Mouse (Mus musculus) kidney, adult 2 months (tissue): ENCODE results near the gene Laptm5.

Experiments used
- CTCF ChIP-seq: fragments of 200-500 bp; conservative IDR thresholded peaks from 2 replicates; pipeline ENCODE4 v1.5.1; 2011; ENCODE audit warnings: low read depth, mild to moderate bottlenecking, control low read depth, low read length, moderate library complexity, mixed read lengths; ENCODE audit not compliant: insufficient read depth, insufficient read length
- POLR2A ChIP-seq: fragments of 200-500 bp; IDR thresholded peaks from one replicate; pipeline ENCODE4 v1.6.1; 2011; ENCODE audit warnings: low read depth, low read length, control low read depth

DNA sequence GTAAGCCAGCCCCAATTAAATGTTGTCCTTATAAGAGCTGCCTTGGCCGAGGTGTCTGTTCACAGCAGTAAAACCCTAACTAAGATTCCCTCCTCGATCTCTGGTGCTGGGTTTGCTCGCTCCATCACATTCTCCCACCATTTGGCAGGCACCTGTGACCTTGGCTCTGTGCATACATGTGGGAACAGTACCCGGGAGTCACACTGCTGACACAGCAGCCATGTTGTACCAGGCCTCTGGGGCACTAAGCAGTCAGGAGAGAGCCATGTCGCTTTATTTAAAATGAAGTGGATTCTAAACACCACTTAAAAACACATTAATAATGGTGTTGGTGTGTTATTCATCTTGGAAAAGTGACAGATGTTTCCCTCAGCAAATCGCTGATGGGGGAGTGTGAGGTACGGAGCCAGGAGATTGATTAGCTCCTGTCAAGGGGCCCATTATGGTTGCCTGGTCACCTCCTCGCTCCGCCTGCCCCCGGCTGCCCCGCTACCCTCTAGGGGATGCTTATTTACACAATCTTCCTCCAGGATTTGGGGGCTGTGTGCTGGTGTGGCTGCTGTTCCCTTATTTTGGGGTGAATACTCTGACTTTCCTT lies 25.7 kb upstream of the Laptm5 start:
- TF ChIP-seq CTCF (no peak), POLR2A (no peak)
